Comparison of ENCODE assay signal across 33 mouse cellular contexts in genomic region chr5:43285756-43286155, GRCm38 (mm10). TPM values are rescaled to one million over a fixed set of nuclear protein-coding genes. Genes with fewer than 3 reads are reported as not detected.
DNase-seq lines count a peak whose midpoint lies in the region; ATAC-seq and TF ChIP-seq lines count a peak whose summit lies in the region.
"Had no signal": no experiment of that assay in that cellular context is flagged by ENCODE, and none has a peak within 500 bp of the region (broad histone marks: within the 10 kb centered on the region; RNA-seq: fewer than 3 reads in every experiment).

No protein-coding gene starts in this region.

- ATAC-seq in common myeloid progenitor, adult 5-6 weeks (replicated peaks; ENCODE audit: low read depth, poor library complexity, severe bottlenecking) = peak; percentile 59
- ATAC-seq: forebrain, embryonic 14.5 days; inflammation-experienced regulatory T-cells, adult 6 months; lung, postnatal 0 days had no signal

- H3K4me3 ChIP-seq in left cerebral cortex, adult 2 months = no peak overlapping the region
- H3K4me3 ChIP-seq: heart, adult 2 months; heart, embryonic 12.5 days; hindbrain, embryonic 15.5 days; kidney, embryonic 15.5 days; limb, embryonic 10.5 days; limb, embryonic 15.5 days; liver, embryonic 13.5 days; neural tube, embryonic 15.5 days had no signal

- peak overlapping the region; percentile 20; the same call in 1 of the 2 replicates for H3K27ac ChIP-seq in left cerebral cortex, adult 2 months
- H3K27ac ChIP-seq: heart, adult 2 months; hindbrain, embryonic 15.5 days; kidney, embryonic 15.5 days; limb, embryonic 10.5 days; limb, embryonic 15.5 days; liver, embryonic 13.5 days; neural tube, embryonic 15.5 days had no signal

- no peak for TF ChIP-seq CTCF in left cerebral cortex, adult 2 months (IDR thresholded peaks at IDR 0.05)

- intact Hi-C loops in left cerebral cortex, adult 2 months (cut with DNase I) = loop anchor here (2.0 kb wide), 1 partner anchor 71 kb away; no protein-coding TSS in a partner anchor
- intact Hi-C loops in left cerebral cortex, postnatal 4 days (cut with DNase I) = no loop called here

- no peak for DNase-seq in left cerebral cortex, adult 2 months (ENCODE audit: extremely low spot score in 1 of 2, low spot score in 2 of 2)
- no peak for DNase-seq in left cerebral cortex, postnatal 4 days
- peak; percentile 61 for DNase-seq in brain, adult 2 months (ENCODE audit: low read depth, low spot score)
- peak; percentile 28 to 40 for DNase-seq in right cerebral cortex, postnatal 10 days (ENCODE audit: low spot score in 2 of 2)
- DNase-seq in cerebellum, adult 11 months = no peak
- no peak for DNase-seq in gastrocnemius, adult 8-10 months (ENCODE audit: low spot score in 2 of 2)
- DNase-seq: adrenal gland, postnatal 25 days; B cell, adult 2 months; cerebellum, adult 2 months; cerebellum, postnatal 14 days; gastrocnemius, postnatal 36 days; heart, adult 2 months; heart, postnatal 4 days; kidney, adult 18-20 months; kidney, postnatal 25 days; liver, embryonic 13.5 days; lung, adult 18-20 months; lung, postnatal 4 days; midbrain, embryonic 14.5 days; retina, postnatal 1 day; spleen, adult 18-20 months; thymus, adult 18-20 months; thymus, postnatal 25 days had no signal

RNA-seq across cellular contexts. Expression of gene Cpeb2, which starts 52.8 kb away (rescaled TPM):
- total RNA-seq in left cerebral cortex, adult 2 months (2021) = 10 to 100 TPM; 59.2 to 66.1 TPM
- 10 to 100 TPM; 54.1 to 59.5 TPM for total RNA-seq in left cerebral cortex, postnatal 4 days (2021)
- total RNA-seq in common myeloid progenitor, adult 5-6 weeks (2017) = 3.1 and 4.3 TPM in 2 replicates
- total RNA-seq in gastrocnemius, adult 8-10 months (2022) = 10 to 100 TPM; 19.5 to 44.6 (median 31.0) TPM

Comparison
In these comparisons a context has a peak if more than half of its experiments do, and no peak if none do; other contexts are left out.
1. DNase-seq: peak in brain, adult 2 months (single experiment) and right cerebral cortex, postnatal 10 days (2 of 2); none in left cerebral cortex, adult 2 months (0 of 2), left cerebral cortex, postnatal 4 days (single experiment), cerebellum, adult 11 months (single experiment) and gastrocnemius, adult 8-10 months (0 of 2).